Mouse (Mus musculus): ENCODE measurements at regions not wholly inside any gene's neighbourhood (a gene's known extent, or its start where the extent isn't known, plus 50 kb on each side); places are given as distances from the start of the nearest gene placed in this dataset.

DNA sequence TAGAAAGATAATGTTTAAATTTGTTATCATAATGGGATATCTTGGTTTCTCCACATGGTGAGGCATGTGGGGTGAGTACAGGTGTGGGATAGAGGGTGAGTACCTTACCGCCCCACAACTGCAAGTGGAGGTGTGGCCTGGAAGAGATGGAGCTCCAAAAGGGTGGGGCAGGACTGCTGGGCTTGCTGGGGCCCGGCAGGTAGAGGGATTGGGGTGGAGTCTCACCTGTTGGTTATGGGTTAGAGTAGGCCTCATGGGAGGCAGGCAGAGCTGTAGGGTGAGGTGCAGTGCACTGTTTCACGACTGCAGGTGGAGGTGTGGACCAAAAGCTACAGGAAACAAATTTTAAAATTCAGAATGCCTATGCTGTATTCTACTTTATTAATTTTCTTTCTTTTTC, 365.7 kb downstream of the Fgf9 start:
- no peaks in the 10 kb centered on the region for H3K79me2 ChIP-seq (ENCODE audit: control insufficient read depth, insufficient read depth)

DNA sequence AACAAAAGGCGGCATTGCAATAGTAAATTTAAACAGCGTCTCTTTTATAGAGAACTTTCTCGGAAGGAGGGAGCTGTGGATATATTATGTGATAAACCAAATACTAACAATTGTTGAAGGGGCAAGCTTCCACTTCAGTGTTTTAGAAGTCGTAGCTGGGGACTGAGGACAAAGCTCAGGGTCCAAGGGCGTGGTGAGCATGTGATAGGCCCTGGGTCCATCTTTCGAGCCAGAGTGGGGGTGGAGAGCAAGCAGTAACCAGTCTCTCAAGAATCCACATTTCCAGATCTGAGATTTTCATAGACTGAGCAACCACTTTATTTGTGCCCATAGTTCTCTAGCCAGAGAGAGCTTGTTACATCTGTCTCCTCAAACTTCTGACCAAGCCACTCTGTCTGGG, 356.1 kb downstream of the Fgf9 start:
- no peak overlapping the region for H3K4me3 ChIP-seq (ENCODE audit: insufficient read depth, poor library complexity, severe bottlenecking)
- H3K79me2 ChIP-seq (ENCODE audit: control insufficient read depth, insufficient read depth) = no peaks in the 10 kb centered on the region
- H3ac ChIP-seq (ENCODE audit: control insufficient read depth, insufficient read length, low read depth) = no peak overlapping the region
- no peaks in the 10 kb centered on the region for H3K27me3 ChIP-seq (ENCODE audit: control insufficient read depth, insufficient read depth, insufficient read length)
- H3K36me3 ChIP-seq (ENCODE audit: control insufficient read depth, insufficient read depth) = no peaks in the 10 kb centered on the region
- TF ChIP-seq MYOG (IDR thresholded peaks at IDR 0.05; ENCODE audit: control insufficient read depth, extremely low read depth, insufficient read length) = no peak
- no peak for TF ChIP-seq CEBPB (IDR thresholded peaks at IDR 0.05; ENCODE audit: low read depth)
- TF ChIP-seq MYOD1 (IDR thresholded peaks at IDR 0.05; ENCODE audit: control insufficient read depth, insufficient read length, low read depth) = no peak
- TF ChIP-seq MAX (IDR thresholded peaks at IDR 0.05) = no peak
- no peak for TF ChIP-seq FOSL1 (IDR thresholded peaks at IDR 0.05; ENCODE audit: insufficient read depth, low read length, poor library complexity, severe bottlenecking)
- TF ChIP-seq USF1 (IDR thresholded peaks at IDR 0.05; ENCODE audit: low read depth) = no peak
- no peak for TF ChIP-seq CTCF (IDR thresholded peaks at IDR 0.05; ENCODE audit: control insufficient read depth, insufficient read depth, insufficient read length)
- H3K79me3 ChIP-seq (ENCODE audit: low read depth) = no peaks in the 10 kb centered on the region

More for the DNA sequence above, 365.7 kb downstream of the Fgf9 start:
- no peaks in the 10 kb centered on the region for H3K27me3 ChIP-seq (ENCODE audit: control insufficient read depth, insufficient read depth, insufficient read length)
- H3ac ChIP-seq (ENCODE audit: control insufficient read depth, insufficient read length, low read depth) = no peak overlapping the region
- TF ChIP-seq CTCF (IDR thresholded peaks at IDR 0.05; ENCODE audit: control insufficient read depth, insufficient read depth, insufficient read length) = no peak
- no peak for TF ChIP-seq FOSL1 (IDR thresholded peaks at IDR 0.05; ENCODE audit: insufficient read depth, low read length, poor library complexity, severe bottlenecking)
- TF ChIP-seq CEBPB (IDR thresholded peaks at IDR 0.05; ENCODE audit: low read depth) = no peak
- TF ChIP-seq USF1 (IDR thresholded peaks at IDR 0.05; ENCODE audit: low read depth) = no peak
- no peak for TF ChIP-seq MYOD1 (IDR thresholded peaks at IDR 0.05; ENCODE audit: control insufficient read depth, insufficient read length, low read depth)
- no peak for TF ChIP-seq MYOG (IDR thresholded peaks at IDR 0.05; ENCODE audit: control insufficient read depth, extremely low read depth, insufficient read length)
- no peak for TF ChIP-seq MAX (IDR thresholded peaks at IDR 0.05)
- H3K4me3 ChIP-seq (ENCODE audit: insufficient read depth, poor library complexity, severe bottlenecking) = no peak overlapping the region
- H3K79me3 ChIP-seq (ENCODE audit: low read depth) = no peaks in the 10 kb centered on the region
- no peaks in the 10 kb centered on the region for H3K36me3 ChIP-seq (ENCODE audit: control insufficient read depth, insufficient read depth)

DNA sequence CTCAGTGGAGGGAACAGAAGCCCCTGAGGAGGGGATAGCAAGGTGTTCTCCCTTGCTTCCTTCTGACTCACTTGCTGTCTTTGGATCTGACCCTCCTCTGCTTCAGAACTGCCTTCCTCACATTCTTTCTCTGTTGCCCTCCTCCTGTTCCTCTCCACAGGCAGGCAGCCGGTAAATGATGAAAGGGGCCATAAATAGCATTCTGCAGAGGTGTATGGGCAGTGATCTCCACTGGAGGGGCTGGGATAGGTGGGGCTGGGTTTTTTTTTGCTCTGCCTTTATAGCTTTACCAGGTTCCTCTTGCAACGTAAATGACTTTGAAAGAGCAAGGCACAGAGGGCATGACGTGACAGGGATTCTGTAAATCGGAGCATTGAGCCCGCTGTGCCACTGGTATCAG, 351.6 kb downstream of the Fgf9 start:
- TF ChIP-seq FOSL1 (IDR thresholded peaks at IDR 0.05; ENCODE audit: insufficient read depth, low read length, poor library complexity, severe bottlenecking) = no peak
- TF ChIP-seq MYOD1 (IDR thresholded peaks at IDR 0.05; ENCODE audit: control insufficient read depth, insufficient read length, low read depth) = no peak
- TF ChIP-seq USF1 (IDR thresholded peaks at IDR 0.05; ENCODE audit: low read depth) = no peak
- no peak for TF ChIP-seq MYOG (IDR thresholded peaks at IDR 0.05; ENCODE audit: control insufficient read depth, extremely low read depth, insufficient read length)
- TF ChIP-seq CTCF (IDR thresholded peaks at IDR 0.05; ENCODE audit: control insufficient read depth, insufficient read depth, insufficient read length) = no peak
- no peak for TF ChIP-seq MAX (IDR thresholded peaks at IDR 0.05)
- Histone ChIP-seq H3K79me3 (ENCODE audit: low read depth) (no peaks in the 10 kb centered on the region), H3K4me3 (ENCODE audit: insufficient read depth, poor library complexity, severe bottlenecking) (no peak overlapping the region), H3K27me3 (ENCODE audit: control insufficient read depth, insufficient read depth, insufficient read length) (no peaks in the 10 kb centered on the region), H3ac (ENCODE audit: control insufficient read depth, insufficient read length, low read depth) (no peak overlapping the region), H3K79me2 (ENCODE audit: control insufficient read depth, insufficient read depth) (no peaks in the 10 kb centered on the region), H3K36me3 (ENCODE audit: control insufficient read depth, insufficient read depth) (no peaks in the 10 kb centered on the region)

DNA sequence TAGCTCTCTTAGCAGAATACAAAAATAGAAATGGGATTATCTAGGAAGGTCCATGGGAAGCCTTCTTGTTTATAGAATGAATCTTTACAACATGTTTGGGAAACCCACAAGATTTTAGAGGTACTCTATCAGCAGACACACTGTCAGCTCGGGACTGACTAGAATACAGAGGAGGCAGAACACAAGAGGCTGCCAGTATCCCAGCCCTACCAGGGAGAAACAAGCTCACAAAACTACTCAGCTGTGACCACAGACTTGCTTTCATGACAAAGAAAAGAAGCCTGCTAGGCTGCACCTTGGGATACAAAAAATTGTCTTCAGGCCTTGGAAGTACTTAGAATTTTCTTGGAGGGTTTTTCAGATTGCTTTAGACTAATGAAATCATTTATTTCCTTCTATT, 347.2 kb downstream of the Fgf9 start:
- TF ChIP-seq USF1 (IDR thresholded peaks at IDR 0.05; ENCODE audit: low read depth) (no peak), MYOD1 (IDR thresholded peaks at IDR 0.05; ENCODE audit: control insufficient read depth, insufficient read length, low read depth) (no peak), MYOG (IDR thresholded peaks at IDR 0.05; ENCODE audit: control insufficient read depth, extremely low read depth, insufficient read length) (no peak), CTCF (IDR thresholded peaks at IDR 0.05; ENCODE audit: control insufficient read depth, insufficient read depth, insufficient read length) (no peak), MAX (IDR thresholded peaks at IDR 0.05) (no peak), FOSL1 (IDR thresholded peaks at IDR 0.05; ENCODE audit: insufficient read depth, low read length, poor library complexity, severe bottlenecking) (no peak), CEBPB (IDR thresholded peaks at IDR 0.05; ENCODE audit: low read depth) (no peak)
- no peaks in the 10 kb centered on the region for H3K36me3 ChIP-seq (ENCODE audit: control insufficient read depth, insufficient read depth)

DNA sequence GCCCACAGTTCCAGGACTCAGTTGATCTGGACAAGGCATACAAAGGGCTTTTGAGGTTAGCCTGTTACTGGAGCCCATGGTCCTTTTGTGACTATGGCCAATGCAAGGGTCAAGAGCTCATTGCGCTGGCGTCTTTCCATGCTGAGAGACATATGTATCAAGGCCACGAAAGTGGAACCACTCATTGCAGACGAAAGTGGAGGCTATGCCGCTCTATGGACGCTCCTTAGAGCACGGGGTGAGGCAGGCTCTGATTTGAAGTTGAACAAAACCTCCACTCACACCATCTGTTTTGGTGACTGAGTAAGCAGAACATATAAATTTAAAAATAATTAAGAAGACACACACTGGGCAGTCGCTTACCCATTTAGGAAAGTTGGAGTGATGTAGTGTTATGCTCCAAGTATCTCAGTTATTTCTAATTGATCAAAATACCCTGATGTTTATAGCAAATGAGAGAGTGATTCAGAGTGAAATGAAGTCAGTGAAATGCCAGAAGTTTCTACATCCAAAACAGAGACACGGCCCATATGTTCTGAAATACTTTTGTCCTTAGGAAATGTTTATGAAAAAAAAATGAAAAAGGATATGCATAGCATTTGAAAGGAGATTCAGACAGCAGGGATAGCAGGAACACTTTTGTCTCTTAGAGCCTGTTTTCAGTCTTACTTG, 321.8 kb downstream of the Fgf9 start:
- Histone ChIP-seq H3K27me3 (ENCODE audit: control insufficient read depth, insufficient read depth, insufficient read length) (no peaks in the 10 kb centered on the region), H3K79me2 (ENCODE audit: control insufficient read depth, insufficient read depth) (no peaks in the 10 kb centered on the region), H3K36me3 (ENCODE audit: control insufficient read depth, insufficient read depth) (no peaks in the 10 kb centered on the region), H3ac (ENCODE audit: control insufficient read depth, insufficient read length, low read depth) (no peak overlapping the region), H3K79me3 (ENCODE audit: low read depth) (no peaks in the 10 kb centered on the region), H3K4me3 (ENCODE audit: insufficient read depth, poor library complexity, severe bottlenecking) (no peak overlapping the region)
- TF ChIP-seq MAX (IDR thresholded peaks at IDR 0.05) = no peak
- TF ChIP-seq CEBPB (IDR thresholded peaks at IDR 0.05; ENCODE audit: low read depth) = no peak

More for the DNA sequence above, 347.2 kb downstream of the Fgf9 start:
- Histone ChIP-seq H3K79me2 (ENCODE audit: control insufficient read depth, insufficient read depth) (no peaks in the 10 kb centered on the region), H3K79me3 (ENCODE audit: low read depth) (no peaks in the 10 kb centered on the region), H3K27me3 (ENCODE audit: control insufficient read depth, insufficient read depth, insufficient read length) (no peaks in the 10 kb centered on the region), H3ac (ENCODE audit: control insufficient read depth, insufficient read length, low read depth) (no peak overlapping the region), H3K4me3 (ENCODE audit: insufficient read depth, poor library complexity, severe bottlenecking) (no peak overlapping the region)

DNA sequence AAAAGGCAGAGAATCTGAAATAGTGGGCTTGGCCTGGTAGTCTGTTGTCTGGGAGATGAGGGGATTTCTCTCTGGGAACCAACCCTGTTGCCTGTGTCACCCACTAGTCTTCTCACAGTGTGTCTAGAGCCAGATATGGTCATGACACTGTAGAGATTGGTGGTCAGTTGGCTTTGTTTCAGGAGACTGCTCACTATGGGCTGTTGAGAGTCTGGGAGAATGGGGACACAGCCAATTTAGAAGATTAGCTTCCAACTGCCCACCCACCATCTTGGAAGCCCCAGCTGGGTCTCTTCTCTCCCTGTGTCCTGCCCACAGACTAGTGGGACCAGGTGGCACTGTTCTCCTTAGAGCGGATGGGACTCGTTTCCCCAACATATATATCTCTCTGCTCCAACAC, 320.4 kb downstream of the Fgf9 start:
- Histone ChIP-seq H3K79me2 (ENCODE audit: control insufficient read depth, insufficient read depth) (no peaks in the 10 kb centered on the region), H3K4me3 (ENCODE audit: insufficient read depth, poor library complexity, severe bottlenecking) (no peak overlapping the region), H3ac (ENCODE audit: control insufficient read depth, insufficient read length, low read depth) (no peak overlapping the region), H3K79me3 (ENCODE audit: low read depth) (no peaks in the 10 kb centered on the region), H3K36me3 (ENCODE audit: control insufficient read depth, insufficient read depth) (no peaks in the 10 kb centered on the region), H3K27me3 (ENCODE audit: control insufficient read depth, insufficient read depth, insufficient read length) (no peaks in the 10 kb centered on the region)
- TF ChIP-seq CTCF (IDR thresholded peaks at IDR 0.05; ENCODE audit: control insufficient read depth, insufficient read depth, insufficient read length) = no peak
- no peak for TF ChIP-seq USF1 (IDR thresholded peaks at IDR 0.05; ENCODE audit: low read depth)
- no peak for TF ChIP-seq CEBPB (IDR thresholded peaks at IDR 0.05; ENCODE audit: low read depth)
- TF ChIP-seq MYOD1 (IDR thresholded peaks at IDR 0.05; ENCODE audit: control insufficient read depth, insufficient read length, low read depth) = no peak
- no peak for TF ChIP-seq FOSL1 (IDR thresholded peaks at IDR 0.05; ENCODE audit: insufficient read depth, low read length, poor library complexity, severe bottlenecking)
- TF ChIP-seq MYOG (IDR thresholded peaks at IDR 0.05; ENCODE audit: control insufficient read depth, extremely low read depth, insufficient read length) = no peak
- no peak for TF ChIP-seq MAX (IDR thresholded peaks at IDR 0.05)

Data from C2C12 (cell line).